Mouse (Mus musculus) retina, embryonic 14.5 days (tissue): Measurements from ENCODE around the gene Dnajb2.

Experiments
- DNase-seq: peaks from one replicate; pipeline ENCODE4 v3.0.0-alpha.2; 2015; ENCODE audit warnings: low spot score

Dnajb2 gene

GRCm38 (mm10) chr1:75236117-75237050, at the start of gene Dnajb2:
TSS of gene Dnajb2 (plus strand) at chr1:75236406.
- peak; percentile 74 for DNase-seq

DNA sequence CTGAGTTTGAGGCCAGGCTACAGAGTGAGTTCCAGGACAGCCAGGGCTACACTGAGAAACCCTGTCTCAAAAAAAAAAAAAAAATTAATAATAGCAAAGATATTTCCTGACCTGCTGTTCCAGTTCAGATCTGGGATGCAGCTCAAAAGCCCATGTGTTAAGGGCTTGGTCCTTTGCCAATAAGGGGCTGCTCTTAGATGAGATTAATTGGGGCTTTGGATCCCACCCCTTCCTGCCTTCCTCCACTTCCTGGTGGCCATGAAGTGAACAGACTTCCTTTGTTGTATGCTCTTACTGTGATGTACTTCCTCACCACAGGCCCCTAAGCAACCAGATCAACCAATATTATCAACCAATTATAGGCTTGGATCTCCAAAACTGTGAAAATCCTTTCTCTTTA, 49.1 kb upstream of the Dnajb2 start:
- DNase-seq = no peak

DNA sequence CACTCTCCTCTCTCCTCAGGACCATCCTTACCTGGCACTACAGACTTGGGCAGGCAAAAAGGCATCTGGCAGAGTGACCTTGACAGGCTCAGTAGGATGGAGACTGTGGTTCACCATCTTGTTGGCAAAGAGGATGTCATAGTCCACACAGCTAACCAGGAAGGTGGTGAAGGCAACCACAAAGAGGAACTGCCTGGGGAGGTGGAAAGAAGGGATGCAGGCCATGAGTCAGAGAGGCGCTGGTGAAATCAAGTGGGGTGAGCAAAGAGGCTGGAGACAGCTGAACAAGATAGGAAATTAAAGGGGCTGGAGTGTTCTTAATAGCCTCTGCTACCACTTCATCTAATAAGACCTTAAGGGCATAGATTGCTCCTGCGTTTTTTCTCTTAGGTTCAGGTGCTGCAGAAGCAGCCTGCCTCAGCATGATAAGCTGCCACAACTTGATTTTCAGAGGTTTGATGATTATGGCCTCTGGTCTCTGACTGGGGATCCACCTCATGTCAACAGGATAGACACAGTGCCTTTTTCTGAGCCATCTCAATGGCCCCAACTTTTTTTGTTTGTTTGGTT, 48.2 kb upstream of the Dnajb2 start:
- DNase-seq = no peak

- no peak for DNase-seq
Observed at GRCm38 (mm10) chr1:75190577-75190976, 45.6 kb upstream of the Dnajb2 start.

DNA sequence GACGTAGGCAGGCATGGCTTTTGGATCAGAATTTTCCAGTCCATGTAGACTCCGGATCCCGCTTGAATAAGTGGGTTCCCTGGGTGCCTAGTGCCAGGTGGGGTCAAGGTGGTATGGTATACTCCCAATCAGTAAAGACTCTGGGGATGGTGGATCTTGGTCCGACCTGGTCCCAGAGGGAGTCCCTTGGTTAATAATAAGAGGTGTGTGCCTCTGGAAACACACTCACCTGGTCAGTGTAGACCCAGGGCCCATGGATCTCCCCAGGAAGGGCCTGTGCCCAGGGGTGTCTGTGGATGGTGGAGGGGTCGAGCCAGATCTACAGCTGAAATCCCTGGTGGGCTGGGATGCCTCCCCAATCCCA, 45.0 kb upstream of the Dnajb2 start:
- no peak for DNase-seq

DNA sequence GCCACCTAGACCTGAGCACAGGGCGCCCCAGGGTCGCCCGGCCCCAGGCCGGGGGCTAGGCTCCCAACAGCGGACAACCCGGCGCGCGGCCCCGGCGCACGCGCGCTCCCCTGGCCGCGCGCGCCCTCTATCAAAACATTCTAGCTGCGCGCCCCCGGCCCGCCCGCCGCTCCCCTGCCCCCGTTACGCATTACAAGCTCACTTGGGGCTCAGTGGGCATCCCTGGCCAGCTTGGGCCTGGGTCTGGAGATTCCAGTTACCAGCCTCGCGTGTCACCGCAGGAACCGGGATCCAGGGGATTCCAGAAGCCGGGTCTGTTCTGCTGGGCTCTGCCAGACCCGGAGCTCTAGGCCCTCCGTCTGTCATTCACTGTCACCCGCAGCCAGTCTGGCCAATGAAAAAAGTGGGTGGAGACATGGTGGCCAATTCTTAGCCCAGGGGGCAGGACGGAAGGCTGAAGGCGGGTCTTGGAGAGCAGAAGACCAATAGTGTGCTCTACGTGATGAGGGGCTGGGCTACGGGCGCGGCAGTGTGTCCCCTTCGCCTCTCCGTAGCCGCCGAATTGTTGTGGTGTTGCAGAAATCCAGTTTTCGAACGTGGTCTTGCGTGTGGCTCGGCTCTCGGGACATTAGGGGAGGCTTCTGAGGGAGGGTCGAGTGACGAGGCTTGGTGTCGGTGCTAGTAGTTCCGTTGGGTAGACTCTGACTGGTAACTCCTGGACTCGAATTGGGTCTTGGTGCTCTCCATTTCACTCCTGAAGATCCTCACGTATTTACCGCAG, 44.4 kb upstream of the Dnajb2 start, which contains the start of the genes Ankzf1 and Atg9a:
Gene Ankzf1, plus strand, starts transcription at position 530 of the 781 bp plus-strand sequence.
Gene Atg9a, minus strand, starts transcription at position 575 of the 781 bp plus-strand sequence.
- peak; percentile 96 for DNase-seq

- DNase-seq = no peak
Observed at GRCm38 (mm10) chr1:75192452-75192851, 43.8 kb upstream of the Dnajb2 start.

DNA sequence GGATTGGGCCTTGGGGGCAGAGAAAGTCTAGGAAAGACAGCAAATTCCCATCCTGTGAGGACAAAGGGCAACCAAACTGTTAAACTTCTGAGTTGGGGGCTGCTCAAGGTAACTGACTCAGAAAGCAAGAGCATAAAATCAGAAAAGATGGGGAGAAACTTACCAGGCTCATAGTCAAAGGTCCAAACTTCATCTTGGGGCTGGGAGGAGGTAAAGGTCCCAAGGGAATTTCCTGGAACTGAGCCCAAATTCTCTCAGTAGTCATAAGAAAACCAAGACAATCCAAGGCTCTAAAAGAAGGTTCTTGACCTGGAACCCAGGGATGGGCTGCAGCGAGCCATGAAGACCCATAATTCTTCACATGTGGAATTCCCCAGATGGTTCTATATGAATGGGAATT, 35.0 kb upstream of the Dnajb2 start:
- DNase-seq = no peak

GRCm38 (mm10) chr1:75208967-75209678, 27.1 kb upstream of the Dnajb2 start:
- peak; percentile 19 for DNase-seq

- peak; percentile 98 for DNase-seq
Observed at GRCm38 (mm10) chr1:75210136-75211087, 25.8 kb upstream of the Dnajb2 start, which contains the start of the genes Glb1l and Stk16. TSS of gene Glb1l (minus strand) at chr1:75210813. TSS of gene Stk16 (plus strand) at chr1:75210838.

- DNase-seq = no peak
Observed at GRCm38 (mm10) chr1:75211141-75211708, 25.0 kb upstream of the Dnajb2 start.

DNA sequence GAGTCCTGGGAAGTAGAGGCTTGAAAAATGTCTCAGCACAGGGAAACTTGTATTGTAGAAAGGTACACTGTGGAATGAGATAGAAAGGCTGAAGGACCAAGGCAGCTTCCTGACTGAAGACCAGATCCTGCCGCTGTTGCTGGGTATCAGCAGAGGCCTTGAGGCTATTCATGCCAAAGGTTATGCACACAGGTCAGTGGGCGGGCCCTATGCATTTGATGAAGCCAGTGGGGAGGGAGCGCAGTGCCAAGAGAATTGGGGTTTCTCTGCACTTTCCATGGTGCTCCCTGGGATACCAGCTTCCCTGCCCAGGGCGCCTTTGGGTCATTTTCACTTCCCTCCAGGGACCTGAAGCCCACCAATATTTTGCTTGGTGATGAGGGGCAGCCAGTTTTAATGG, 23.7 kb upstream of the Dnajb2 start:
- no peak for DNase-seq

GRCm38 (mm10) chr1:75213096-75213495, 23.1 kb upstream of the Dnajb2 start:
- DNase-seq = no peak

GRCm38 (mm10) chr1:75214442-75214841, 21.8 kb upstream of the Dnajb2 start:
- DNase-seq = peak; percentile 23

DNA sequence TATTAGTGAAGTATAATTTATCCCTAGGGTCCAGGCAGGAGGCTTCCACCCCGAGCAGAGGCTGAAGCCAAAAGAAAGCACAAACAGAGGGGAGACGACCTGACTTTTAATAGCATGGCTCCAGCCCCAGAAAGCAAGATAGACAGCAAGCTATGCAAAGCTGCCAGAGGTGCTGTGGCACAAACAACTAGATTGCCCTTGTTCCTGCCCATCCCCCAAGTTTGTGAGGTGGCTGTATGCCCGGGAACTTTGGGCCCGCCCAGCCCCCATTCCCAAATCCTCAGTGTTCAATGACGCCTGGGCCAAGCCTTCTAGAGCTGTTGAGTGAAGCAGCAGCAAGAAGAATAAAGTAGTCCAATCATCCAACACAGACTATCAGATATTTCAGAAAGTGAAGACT, 21.3 kb upstream of the Dnajb2 start:
- no peak for DNase-seq

DNA sequence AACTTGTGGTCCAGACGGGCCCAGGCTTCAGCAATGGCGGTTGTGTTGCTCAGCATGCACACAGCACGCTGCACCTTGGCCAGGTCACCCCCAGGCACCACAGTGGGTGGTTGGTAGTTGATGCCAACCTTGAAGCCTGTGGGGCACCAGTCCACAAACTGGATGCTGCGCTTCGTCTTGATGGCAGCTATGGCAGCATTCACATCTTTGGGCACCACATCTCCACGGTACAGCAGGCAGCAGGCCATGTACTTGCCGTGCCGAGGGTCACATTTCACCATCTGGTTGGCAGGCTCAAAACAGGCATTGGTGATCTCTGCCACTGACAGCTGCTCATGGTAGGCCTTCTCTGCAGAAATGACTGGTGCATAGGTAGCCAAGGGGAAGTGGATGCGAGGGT, 20.4 kb upstream of the Dnajb2 start:
- no peak for DNase-seq

- no peak for DNase-seq
Observed at GRCm38 (mm10) chr1:75216797-75217585, 19.2 kb upstream of the Dnajb2 start.

GRCm38 (mm10) chr1:75217893-75218226, 18.3 kb upstream of the Dnajb2 start:
- no peak for DNase-seq

DNA sequence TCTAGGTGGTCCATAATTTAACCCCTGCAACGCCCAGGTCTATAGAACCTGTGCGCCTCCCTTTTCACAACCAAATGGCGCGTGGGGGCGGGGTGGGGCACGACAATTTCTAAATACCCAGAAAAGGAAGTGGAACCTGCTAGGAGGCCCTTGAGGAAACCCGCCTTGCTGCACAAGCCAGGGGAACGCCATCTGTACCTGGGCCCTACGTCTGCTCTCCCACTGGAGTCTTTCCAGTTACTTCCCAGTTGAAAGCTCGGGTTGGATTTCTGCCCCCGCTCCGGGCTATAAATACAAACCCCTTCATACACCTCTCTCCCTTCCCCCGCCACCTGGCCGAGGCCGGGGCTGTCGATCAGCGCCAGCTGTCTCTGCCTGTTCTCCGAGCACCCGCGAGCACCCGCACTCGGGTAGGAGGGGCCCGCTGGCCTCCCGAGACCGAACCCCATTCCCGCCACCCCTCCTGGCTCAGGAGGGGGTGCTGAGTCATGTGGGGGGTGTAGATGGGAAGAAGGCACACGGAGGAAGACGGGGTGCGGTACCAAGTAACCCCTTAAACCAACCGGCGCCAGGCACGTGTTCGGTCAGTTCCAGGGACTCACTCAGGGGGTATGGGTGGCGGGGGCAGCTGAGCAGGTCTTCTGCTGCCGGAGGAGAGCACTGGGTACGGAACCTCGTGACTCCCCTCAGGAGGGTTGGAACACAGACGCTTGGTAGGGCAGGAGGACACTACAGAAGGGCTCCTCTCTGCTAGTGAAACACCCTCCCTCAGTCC, 17.8 kb upstream of the Dnajb2 start:
- no peak for DNase-seq
